22 mouse cellular contexts compared by ENCODE assay signal in the genomic region with DNA sequence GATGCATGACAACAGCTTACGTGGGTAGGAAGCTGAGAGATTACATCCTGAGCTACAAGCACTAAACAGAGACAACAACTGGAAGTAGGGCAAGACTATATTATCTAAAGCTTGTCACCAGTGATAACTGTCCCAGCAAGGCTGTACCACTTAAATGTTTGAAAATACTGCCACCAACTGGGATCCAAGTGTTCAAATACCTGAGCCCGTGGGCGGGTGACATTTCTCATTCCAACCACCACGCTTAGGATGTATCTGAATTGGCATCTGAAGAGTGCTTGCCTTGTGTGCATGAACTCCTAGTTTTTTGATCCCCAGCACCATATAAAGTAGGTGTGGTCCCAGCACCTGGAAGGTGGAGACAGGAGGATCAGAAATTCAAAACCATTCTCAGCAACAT. TPM values are rescaled to one million over a fixed set of nuclear protein-coding genes. Genes with fewer than 3 reads are reported as not detected.
DNase-seq lines count a peak whose midpoint lies in the region; ATAC-seq and TF ChIP-seq lines count a peak whose summit lies in the region.
"Had no signal": no experiment of that assay in that cellular context is flagged by ENCODE, and none has a peak within 500 bp of the region (broad histone marks: within the 10 kb centered on the region; RNA-seq: fewer than 3 reads in every experiment).

No protein-coding gene starts in this region.

- TF ChIP-seq POLR2A in MEL (IDR thresholded peaks at IDR 0.05; ENCODE audit: control insufficient read depth in 1 of 2, insufficient read depth in 1 of 2, low read depth in 1 of 2, low read length in 2 of 2, poor library complexity in 1 of 2) = no peak
- no peak for TF ChIP-seq POLR2A in kidney, adult 2 months (IDR thresholded peaks at IDR 0.05; ENCODE audit: low read depth, low read length)

- H3K4me1 ChIP-seq in kidney, postnatal 0 days (replicated peaks; ENCODE audit: insufficient read depth, low read length) = no peaks in the 10 kb centered on the region
- H3K4me1 ChIP-seq in kidney, embryonic 14.5 days (ENCODE audit: control insufficient read depth, insufficient read depth, low read length) = no peaks in the 10 kb centered on the region
- H3K4me1 ChIP-seq in midbrain, postnatal 0 days (ENCODE audit: insufficient read depth, low read length) = no peaks in the 10 kb centered on the region
- no peaks in the 10 kb centered on the region for H3K4me1 ChIP-seq in midbrain, embryonic 11.5 days (ENCODE audit: control insufficient read depth, insufficient read depth, low read length)
- no peaks in the 10 kb centered on the region for H3K4me1 ChIP-seq in MEL (ENCODE audit: control insufficient read depth in 1 of 2, insufficient read depth in 2 of 2, low read length in 2 of 2)
- H3K4me1 ChIP-seq in kidney, adult 2 months (ENCODE audit: control insufficient read depth, insufficient read depth, low read length) = no peaks in the 10 kb centered on the region
- H3K4me1 ChIP-seq: embryonic facial prominence, embryonic 10.5 days; forebrain, embryonic 13.5 days had no signal

- no peaks in the 10 kb centered on the region for H3K36me3 ChIP-seq in kidney, postnatal 0 days (ENCODE audit: insufficient read depth, low read length)
- no peaks in the 10 kb centered on the region for H3K36me3 ChIP-seq in kidney, embryonic 14.5 days (ENCODE audit: control insufficient read depth, insufficient read depth, low read length)
- peaks cover 10% of the 10 kb centered on the region; the same call in 1 of the 2 replicates for H3K36me3 ChIP-seq in midbrain, postnatal 0 days (ENCODE audit: insufficient read depth, low read length)
- H3K36me3 ChIP-seq in midbrain, embryonic 11.5 days (ENCODE audit: control insufficient read depth, insufficient read depth, low read length) = no peaks in the 10 kb centered on the region
- H3K36me3 ChIP-seq in MEL (ENCODE audit: control insufficient read depth in 1 of 2, insufficient read depth in 2 of 2, low read length in 2 of 2) = no peaks in the 10 kb centered on the region
- H3K36me3 ChIP-seq in kidney, adult 2 months (ENCODE audit: control insufficient read depth, insufficient read depth, low read length) = no peaks in the 10 kb centered on the region

- H3K79me2 ChIP-seq in MEL (ENCODE audit: control insufficient read depth, insufficient read depth, low read length, poor library complexity) = no peaks in the 10 kb centered on the region

- no peak overlapping the region for H3K4me2 ChIP-seq in kidney, postnatal 0 days (ENCODE audit: low read length)
- no peak overlapping the region for H3K4me2 ChIP-seq in kidney, embryonic 14.5 days (replicated peaks; ENCODE audit: low read depth, low read length)
- H3K4me2 ChIP-seq in midbrain, postnatal 0 days (ENCODE audit: low read depth, low read length, poor library complexity, severe bottlenecking) = no peak overlapping the region
- H3K4me2 ChIP-seq in midbrain, embryonic 11.5 days = no peak overlapping the region
- H3K4me2 ChIP-seq: forebrain, embryonic 13.5 days; heart, embryonic 12.5 days had no signal

- no peak overlapping the region for H3K27ac ChIP-seq in kidney, postnatal 0 days
- H3K27ac ChIP-seq in kidney, embryonic 14.5 days (ENCODE audit: low read depth, low read length) = no peak overlapping the region
- H3K27ac ChIP-seq in midbrain, postnatal 0 days (ENCODE audit: low read depth, low read length) = no peak overlapping the region
- H3K27ac ChIP-seq in midbrain, embryonic 11.5 days (ENCODE audit: low read depth, low read length) = no peak overlapping the region
- H3K27ac ChIP-seq in MEL (ENCODE audit: control insufficient read depth, low read depth, low read length) = no peak overlapping the region
- H3K27ac ChIP-seq in kidney, adult 2 months (ENCODE audit: insufficient read depth, low read depth, low read length) = no peak overlapping the region
- H3K27ac ChIP-seq: embryonic facial prominence, embryonic 10.5 days; forebrain, embryonic 13.5 days; heart, adult 2 months had no signal

- DNase-seq in kidney, postnatal 0 days (ENCODE audit: low spot score) = no peak
- peak; percentile 4 for DNase-seq in midbrain, postnatal 0 days (ENCODE audit: low spot score)
- no peak for DNase-seq in midbrain, embryonic 11.5 days (ENCODE audit: low spot score, missing footprints)
- DNase-seq in MEL (ENCODE audit: low read depth, low spot score) = peak; percentile 9
- peak; percentile 17 for DNase-seq in gonadal fat pad, adult 2 months (ENCODE audit: low read depth)
- DNase-seq in kidney, adult 2 months = no peak
- DNase-seq in heart, adult 18-20 months = no peak
- DNase-seq: adrenal gland, adult 2 months; adrenal gland, postnatal 25 days; B cell, adult 2 months; cerebellum, adult 2 months; cerebellum, postnatal 10 days; forebrain, postnatal 0 days; gastrocnemius, postnatal 36 days; heart, adult 2 months; heart, postnatal 36 days had no signal

- peak; percentile 18; the same call in 1 of the 2 replicates for TF ChIP-seq RAD21 in MEL (IDR thresholded peaks at IDR 0.05; ENCODE audit: low read depth, low read length)

- WGBS in kidney, postnatal 0 days = 68% methylated on average over 4 of the region's 4 CpGs
- 81% methylated on average over 4 of the region's 4 CpGs for WGBS in kidney, embryonic 14.5 days
- 84% methylated on average over 4 of the region's 4 CpGs for WGBS in midbrain, postnatal 0 days
- 90% methylated on average over 4 of the region's 4 CpGs for WGBS in midbrain, embryonic 11.5 days
- 76% methylated on average over 4 of the region's 4 CpGs for WGBS in kidney, adult 2 months

- no peak overlapping the region for H3K4me3 ChIP-seq in kidney, postnatal 0 days (replicated peaks; ENCODE audit: low read depth, low read length)
- no peak overlapping the region for H3K4me3 ChIP-seq in kidney, embryonic 14.5 days (ENCODE audit: low read length)
- no peak overlapping the region for H3K4me3 ChIP-seq in midbrain, postnatal 0 days (ENCODE audit: low read depth, low read length)
- H3K4me3 ChIP-seq in midbrain, embryonic 11.5 days (ENCODE audit: low read depth, low read length) = no peak overlapping the region
- H3K4me3 ChIP-seq in MEL (ENCODE audit: control insufficient read depth in 1 of 2, insufficient read depth in 1 of 2, low read depth in 2 of 2, low read length in 2 of 2) = no peak overlapping the region
- no peak overlapping the region for H3K4me3 ChIP-seq in kidney, adult 2 months (ENCODE audit: insufficient read depth, low read depth, low read length)
- H3K4me3 ChIP-seq: embryonic facial prominence, embryonic 10.5 days; forebrain, embryonic 13.5 days; heart, adult 2 months; heart, embryonic 12.5 days had no signal

- no peaks in the 10 kb centered on the region for H3K27me3 ChIP-seq in kidney, postnatal 0 days (ENCODE audit: insufficient read depth, low read length)
- no peaks in the 10 kb centered on the region for H3K27me3 ChIP-seq in kidney, embryonic 14.5 days (ENCODE audit: control insufficient read depth, insufficient read depth, low read length)
- H3K27me3 ChIP-seq in midbrain, postnatal 0 days (ENCODE audit: insufficient read depth, low read length) = no peaks in the 10 kb centered on the region
- H3K27me3 ChIP-seq in midbrain, embryonic 11.5 days (ENCODE audit: control insufficient read depth, insufficient read depth, low read length) = no peaks in the 10 kb centered on the region
- no peaks in the 10 kb centered on the region; a peak in 2 of 4 replicates for H3K27me3 ChIP-seq in MEL (ENCODE audit: control insufficient read depth in 1 of 2, insufficient read depth in 2 of 2, low read length in 2 of 2)
- no peaks in the 10 kb centered on the region for H3K27me3 ChIP-seq in kidney, adult 2 months (replicated peaks; ENCODE audit: control insufficient read depth, insufficient read depth, low read length)
- H3K27me3 ChIP-seq: forebrain, embryonic 13.5 days; heart, embryonic 12.5 days had no signal

- TF ChIP-seq EP300 in MEL (IDR thresholded peaks at IDR 0.05; ENCODE audit: low read depth in 1 of 2, low read length in 2 of 2) = no peak

- no peak for ATAC-seq in kidney, postnatal 0 days (replicated peaks; ENCODE audit: low FRiP score, low read depth)
- no peak for ATAC-seq in kidney, embryonic 14.5 days (ENCODE audit: low FRiP score, low TSS enrichment)
- ATAC-seq in midbrain, postnatal 0 days (ENCODE audit: low FRiP score) = no peak
- ATAC-seq in midbrain, embryonic 11.5 days (ENCODE audit: low FRiP score) = no peak
- ATAC-seq: CD4-positive, CD25-positive, alpha-beta regulatory T cell, adult 4 months; forebrain, embryonic 13.5 days; forebrain, postnatal 0 days; hindbrain, embryonic 16.5 days had no signal

- H3K9ac ChIP-seq in kidney, postnatal 0 days (ENCODE audit: low read depth, low read length) = no peak overlapping the region
- H3K9ac ChIP-seq in kidney, embryonic 14.5 days (ENCODE audit: low read depth, low read length) = no peak overlapping the region
- H3K9ac ChIP-seq in midbrain, postnatal 0 days (replicated peaks; ENCODE audit: low read length, poor library complexity, severe bottlenecking) = no peak overlapping the region
- no peak overlapping the region for H3K9ac ChIP-seq in midbrain, embryonic 11.5 days (ENCODE audit: low read length)
- H3K9ac ChIP-seq in MEL (ENCODE audit: control insufficient read depth, low read depth, low read length, poor library complexity, severe bottlenecking) = no peak overlapping the region
- H3K9ac ChIP-seq: forebrain, embryonic 13.5 days; forebrain, postnatal 0 days; heart, embryonic 12.5 days had no signal

- TF ChIP-seq CTCF in kidney, postnatal 0 days (IDR thresholded peaks at IDR 0.05; ENCODE audit: low read depth) = 0 out of 2 replicates have a peak, but pooled peaks have one; percentile 6
- no peak for TF ChIP-seq CTCF in midbrain, postnatal 0 days (IDR thresholded peaks at IDR 0.05)
- peak in 1 of 3 experiments; percentile 16; a peak in 2 of 6 replicates for TF ChIP-seq CTCF in MEL (IDR thresholded peaks at IDR 0.05 in 2 of 3, conservative IDR thresholded peaks at IDR 0.05 in 1 of 3; ENCODE audit: control insufficient read depth in 1 of 3, insufficient read depth in 1 of 3, low read depth in 2 of 3, low read length in 3 of 3, poor library complexity in 1 of 3, severe bottlenecking in 1 of 3)
- no peak for TF ChIP-seq CTCF in kidney, adult 2 months (conservative IDR thresholded peaks at IDR 0.05; ENCODE audit: insufficient read depth, insufficient read length, low read depth, low read length)

- H3K9me3 ChIP-seq in kidney, postnatal 0 days (replicated peaks; ENCODE audit: low read length) = no peaks in the 10 kb centered on the region
- H3K9me3 ChIP-seq in kidney, embryonic 14.5 days (ENCODE audit: control insufficient read depth, low read length) = no peaks in the 10 kb centered on the region
- H3K9me3 ChIP-seq in midbrain, postnatal 0 days (ENCODE audit: low read length) = no peaks in the 10 kb centered on the region
- no peaks in the 10 kb centered on the region for H3K9me3 ChIP-seq in midbrain, embryonic 11.5 days (ENCODE audit: control insufficient read depth, low read length)
- no peaks in the 10 kb centered on the region for H3K9me3 ChIP-seq in MEL (replicated peaks; ENCODE audit: insufficient read depth, low read length)
- H3K9me3 ChIP-seq: embryonic facial prominence, embryonic 10.5 days; forebrain, embryonic 13.5 days; heart, embryonic 12.5 days had no signal

RNA-seq across cellular contexts. Expression of gene Gm6169, which starts 3.3 kb away (rescaled TPM):
- 4.1 and 5.2 TPM in 2 replicates for polyA plus RNA-seq in kidney, postnatal 0 days (2015; fragmentation: Nextera tagmentation; extraction: Ambion mirVana)
- 3.6 and 3.8 TPM in 2 replicates for polyA plus RNA-seq in kidney, embryonic 14.5 days (2014; fragmentation: Nextera tagmentation; extraction: Ambion mirVana)
- total RNA-seq in midbrain, postnatal 0 days (2014; rRNA removed) = not detected in 2 replicates
- polyA plus RNA-seq in midbrain, postnatal 0 days (2015; fragmentation: Nextera tagmentation; extraction: Ambion mirVana) = 0.58 and 0.89 TPM in 2 replicates
- 0.48 and 0.53 TPM in 2 replicates for polyA plus RNA-seq in midbrain, embryonic 11.5 days (2014; fragmentation: Nextera tagmentation; extraction: Ambion mirVana)
- 1.9 and 2.1 TPM in 2 replicates for total RNA-seq in MEL (2012; rRNA removed)
- 1 to 10 TPM in 1 of 2 experiments, not detected in 1; 3.6 TPM for polyA plus RNA-seq in MEL (2012; ENCODE audit: insufficient read depth in 1 of 2, insufficient read length in 2 of 2, low read depth in 1 of 2, low replicate concordance in 2 of 2, missing spikeins in 1 of 2)
- 7.6 and 7.7 TPM in 2 replicates for polyA plus RNA-seq in gonadal fat pad, adult 2 months (2012; rRNA removed)
- polyA plus RNA-seq in kidney, adult 2 months (2012; rRNA removed) = 0.92 and 1.8 TPM in 2 replicates
- 1 to 10 TPM in 1 of 2 experiments, not detected in 1; 9.8 TPM for total RNA-seq in heart, adult 18-20 months (2021)
- total RNA-seq: forebrain, postnatal 0 days had no signal

RNA-seq across cellular contexts. Expression of gene Fam169a, which starts 28.6 kb away (rescaled TPM):
- polyA plus RNA-seq in kidney, postnatal 0 days (2015; fragmentation: Nextera tagmentation; extraction: Ambion mirVana) = 1.8 TPM in 2 replicates
- polyA plus RNA-seq in kidney, embryonic 14.5 days (2014; fragmentation: Nextera tagmentation; extraction: Ambion mirVana) = 2.7 and 4.7 TPM in 2 replicates
- total RNA-seq in midbrain, postnatal 0 days (2014; rRNA removed) = 46.4 and 48.8 TPM in 2 replicates
- polyA plus RNA-seq in midbrain, postnatal 0 days (2015; fragmentation: Nextera tagmentation; extraction: Ambion mirVana) = 28.8 and 29.9 TPM in 2 replicates
- 13.9 and 14.0 TPM in 2 replicates for polyA plus RNA-seq in midbrain, embryonic 11.5 days (2014; fragmentation: Nextera tagmentation; extraction: Ambion mirVana)
- 0.49 and 0.62 TPM in 2 replicates for total RNA-seq in MEL (2012; rRNA removed)
- under 1 TPM in 1 of 2 experiments, not detected in 1; 0.89 TPM for polyA plus RNA-seq in MEL (2012; ENCODE audit: insufficient read depth in 1 of 2, insufficient read length in 2 of 2, low read depth in 1 of 2, low replicate concordance in 2 of 2, missing spikeins in 1 of 2)
- 3.2 and 3.3 TPM in 2 replicates for polyA plus RNA-seq in gonadal fat pad, adult 2 months (2012; rRNA removed)
- polyA plus RNA-seq in kidney, adult 2 months (2012; rRNA removed) = 0.06 and 0.23 TPM in 2 replicates
- total RNA-seq in heart, adult 18-20 months (2021) = under 1 TPM; 0.62 to 0.94 TPM
- total RNA-seq: gastrocnemius, postnatal 36 days had no signal

RNA-seq across cellular contexts. Expression of gene Gfm2, which starts 42.0 kb away (rescaled TPM):
- polyA plus RNA-seq in kidney, postnatal 0 days (2015; fragmentation: Nextera tagmentation; extraction: Ambion mirVana) = 20.4 and 26.2 TPM in 2 replicates
- polyA plus RNA-seq in kidney, embryonic 14.5 days (2014; fragmentation: Nextera tagmentation; extraction: Ambion mirVana) = 28.3 and 35.3 TPM in 2 replicates
- total RNA-seq in midbrain, postnatal 0 days (2014; rRNA removed) = 23.1 and 31.4 TPM in 2 replicates
- polyA plus RNA-seq in midbrain, postnatal 0 days (2015; fragmentation: Nextera tagmentation; extraction: Ambion mirVana) = 21.5 and 24.1 TPM in 2 replicates
- 32.8 and 36.6 TPM in 2 replicates for polyA plus RNA-seq in midbrain, embryonic 11.5 days (2014; fragmentation: Nextera tagmentation; extraction: Ambion mirVana)
- 25.7 and 25.9 TPM in 2 replicates for total RNA-seq in MEL (2012; rRNA removed)
- polyA plus RNA-seq in MEL (2012; ENCODE audit: insufficient read depth in 1 of 2, insufficient read length in 2 of 2, low read depth in 1 of 2, low replicate concordance in 2 of 2, missing spikeins in 1 of 2) = 10 to 100 TPM in 1 of 2 experiments, not detected in 1; 34.1 TPM
- 20.7 and 23.6 TPM in 2 replicates for polyA plus RNA-seq in gonadal fat pad, adult 2 months (2012; rRNA removed)
- 32.1 and 32.3 TPM in 2 replicates for polyA plus RNA-seq in kidney, adult 2 months (2012; rRNA removed)
- total RNA-seq in heart, adult 18-20 months (2021) = 10 to 100 TPM; 51.7 to 54.1 TPM

RNA-seq across cellular contexts. Expression of gene Nsa2, which starts 42.0 kb away (rescaled TPM):
- 65.8 and 71.0 TPM in 2 replicates for polyA plus RNA-seq in kidney, postnatal 0 days (2015; fragmentation: Nextera tagmentation; extraction: Ambion mirVana)
- 77.1 and 100 TPM in 2 replicates for polyA plus RNA-seq in kidney, embryonic 14.5 days (2014; fragmentation: Nextera tagmentation; extraction: Ambion mirVana)
- 24.1 and 32.0 TPM in 2 replicates for total RNA-seq in midbrain, postnatal 0 days (2014; rRNA removed)
- polyA plus RNA-seq in midbrain, postnatal 0 days (2015; fragmentation: Nextera tagmentation; extraction: Ambion mirVana) = 35.6 and 40.2 TPM in 2 replicates
- 64.7 and 69.8 TPM in 2 replicates for polyA plus RNA-seq in midbrain, embryonic 11.5 days (2014; fragmentation: Nextera tagmentation; extraction: Ambion mirVana)
- total RNA-seq in MEL (2012; rRNA removed) = 130 and 133 TPM in 2 replicates
- 100 to 1,000 TPM; 200 to 245 TPM for polyA plus RNA-seq in MEL (2012; ENCODE audit: insufficient read depth in 1 of 2, insufficient read length in 2 of 2, low read depth in 1 of 2, low replicate concordance in 2 of 2, missing spikeins in 1 of 2)
- 28.6 and 35.6 TPM in 2 replicates for polyA plus RNA-seq in gonadal fat pad, adult 2 months (2012; rRNA removed)
- polyA plus RNA-seq in kidney, adult 2 months (2012; rRNA removed) = 25.4 and 32.5 TPM in 2 replicates
- 10 to 100 TPM; 48.4 to 52.1 TPM for total RNA-seq in heart, adult 18-20 months (2021)

Comparison
In these comparisons a context has a peak if more than half of its experiments do, and no peak if none do; other contexts are left out.
1. DNase-seq: peak in midbrain, postnatal 0 days (single experiment), MEL (single experiment) and gonadal fat pad, adult 2 months (single experiment); none in kidney, postnatal 0 days (single experiment), midbrain, embryonic 11.5 days (single experiment), kidney, adult 2 months (single experiment) and heart, adult 18-20 months (0 of 2).